In genomic region chr10:59131926-59132628, GRCm38 (mm10) we compare ENCODE assay signal across 8 mouse cellular contexts.
DNase-seq lines count a peak whose midpoint lies in the region; ATAC-seq and TF ChIP-seq lines count a peak whose summit lies in the region.
"Had no signal": no experiment of that assay in that cellular context is flagged by ENCODE, and none has a peak within 500 bp of the region (broad histone marks: within the 10 kb centered on the region; RNA-seq: fewer than 3 reads in every experiment).

No protein-coding gene starts in this region.

- ATAC-seq in hindbrain, embryonic 11.5 days (ENCODE audit: low FRiP score) = no peak
- no peak for ATAC-seq in hindbrain, postnatal 0 days
- no peak for ATAC-seq in embryonic facial prominence, embryonic 15.5 days (ENCODE audit: insufficient number of reproducible peaks, low FRiP score, low TSS enrichment, low read depth)
- peak; percentile 87 for ATAC-seq in lung, postnatal 0 days

- H3K27me3 ChIP-seq in hindbrain, embryonic 11.5 days (ENCODE audit: control insufficient read depth, insufficient read depth, low read length) = no peaks in the 10 kb centered on the region
- no peaks in the 10 kb centered on the region for H3K27me3 ChIP-seq in hindbrain, postnatal 0 days (ENCODE audit: insufficient read depth, low read length)
- no peaks in the 10 kb centered on the region for H3K27me3 ChIP-seq in embryonic facial prominence, embryonic 15.5 days
- no peaks in the 10 kb centered on the region for H3K27me3 ChIP-seq in lung, postnatal 0 days (replicated peaks; ENCODE audit: insufficient read depth, low read length)

- 84% methylated on average over 20 of the region's 20 CpGs for WGBS in hindbrain, embryonic 11.5 days
- 83% methylated on average over 20 of the region's 20 CpGs for WGBS in hindbrain, postnatal 0 days
- WGBS in embryonic facial prominence, embryonic 15.5 days = 43% methylated on average over 20 of the region's 20 CpGs
- 37% methylated on average over 20 of the region's 20 CpGs for WGBS in lung, postnatal 0 days

- no peak for TF ChIP-seq CTCF in hindbrain, postnatal 0 days (IDR thresholded peaks at IDR 0.05; ENCODE audit: low read depth)
- TF ChIP-seq CTCF in lung, postnatal 0 days (IDR thresholded peaks at IDR 0.05) = no peak; the same call in 1 of the 2 replicates

- H3K36me3 ChIP-seq in hindbrain, embryonic 11.5 days (ENCODE audit: control insufficient read depth, insufficient read depth, low read length) = no peaks in the 10 kb centered on the region
- H3K36me3 ChIP-seq in hindbrain, postnatal 0 days (ENCODE audit: insufficient read depth, low read length) = no peaks in the 10 kb centered on the region
- H3K36me3 ChIP-seq in embryonic facial prominence, embryonic 15.5 days = no peaks in the 10 kb centered on the region
- no peaks in the 10 kb centered on the region for H3K36me3 ChIP-seq in lung, postnatal 0 days (ENCODE audit: insufficient read depth, low read length)

- no peak overlapping the region for H3K9ac ChIP-seq in hindbrain, embryonic 11.5 days (ENCODE audit: low read depth, low read length)
- H3K9ac ChIP-seq in hindbrain, postnatal 0 days (replicated peaks; ENCODE audit: low read length) = no peak overlapping the region
- no peak overlapping the region for H3K9ac ChIP-seq in embryonic facial prominence, embryonic 15.5 days
- H3K9ac ChIP-seq in lung, postnatal 0 days (replicated peaks; ENCODE audit: low read depth) = no peak overlapping the region

- H3K4me1 ChIP-seq in hindbrain, embryonic 11.5 days (replicated peaks; ENCODE audit: control insufficient read depth, insufficient read depth, low read length) = no peaks in the 10 kb centered on the region
- no peaks in the 10 kb centered on the region for H3K4me1 ChIP-seq in hindbrain, postnatal 0 days (ENCODE audit: insufficient read depth, low read length)
- H3K4me1 ChIP-seq in embryonic facial prominence, embryonic 15.5 days = 0 out of 2 replicates have a peak, but pooled peaks cover 7% of the 10 kb centered on the region
- H3K4me1 ChIP-seq in lung, postnatal 0 days (ENCODE audit: insufficient read depth, low read depth, low read length) = peaks cover 6% of the 10 kb centered on the region

- no peaks in the 10 kb centered on the region for H3K9me3 ChIP-seq in hindbrain, embryonic 11.5 days (ENCODE audit: control insufficient read depth, low read length)
- H3K9me3 ChIP-seq in hindbrain, postnatal 0 days (ENCODE audit: low read length) = no peaks in the 10 kb centered on the region
- H3K9me3 ChIP-seq in embryonic facial prominence, embryonic 15.5 days (replicated peaks) = no peaks in the 10 kb centered on the region
- no peaks in the 10 kb centered on the region for H3K9me3 ChIP-seq in lung, postnatal 0 days (ENCODE audit: low read length)

- TF ChIP-seq EP300 in lung, postnatal 0 days (IDR thresholded peaks at IDR 0.05) = peak; percentile 73; the same call in 1 of the 2 replicates

- peak; percentile 1 for DNase-seq in hindbrain, embryonic 11.5 days (ENCODE audit: low spot score)
- no peak for DNase-seq in hindbrain, postnatal 0 days (ENCODE audit: low spot score)
- DNase-seq in lung, postnatal 0 days (ENCODE audit: low spot score) = peak; percentile 81
- peak; percentile 8 for DNase-seq in thymus, postnatal 0 days (ENCODE audit: low spot score)
- no peak for DNase-seq in frontal cortex, adult 2 months (ENCODE audit: extremely low spot score in 1 of 2, low spot score in 1 of 2)
- no peak for DNase-seq in cerebellum, adult 11-12 months
- DNase-seq: kidney, postnatal 14 days had no signal

- H3K27ac ChIP-seq in hindbrain, embryonic 11.5 days (ENCODE audit: low read depth, low read length) = no peak overlapping the region
- no peak overlapping the region for H3K27ac ChIP-seq in hindbrain, postnatal 0 days
- peak overlapping the region; percentile 51 for H3K27ac ChIP-seq in embryonic facial prominence, embryonic 15.5 days (replicated peaks)
- peak overlapping the region; percentile 35; the same call in 1 of the 2 replicates for H3K27ac ChIP-seq in lung, postnatal 0 days (ENCODE audit: low read length)

- no peak overlapping the region for H3K4me3 ChIP-seq in hindbrain, embryonic 11.5 days (ENCODE audit: low read depth, low read length)
- no peak overlapping the region for H3K4me3 ChIP-seq in hindbrain, postnatal 0 days (ENCODE audit: low read length)
- no peak overlapping the region for H3K4me3 ChIP-seq in embryonic facial prominence, embryonic 15.5 days (replicated peaks)
- H3K4me3 ChIP-seq in lung, postnatal 0 days (ENCODE audit: low read depth, low read length) = no peak overlapping the region

- H3K4me2 ChIP-seq in hindbrain, embryonic 11.5 days (replicated peaks; ENCODE audit: low read depth, low read length) = no peak overlapping the region
- no peak overlapping the region for H3K4me2 ChIP-seq in hindbrain, postnatal 0 days (ENCODE audit: low read depth, low read length)
- H3K4me2 ChIP-seq in embryonic facial prominence, embryonic 15.5 days (replicated peaks) = no peak overlapping the region
- no peak overlapping the region for H3K4me2 ChIP-seq in lung, postnatal 0 days (replicated peaks; ENCODE audit: low read depth, low read length)

Comparison
In these comparisons a context has a peak if more than half of its experiments do, and no peak if none do; other contexts are left out.
1. DNase-seq: peak in hindbrain, embryonic 11.5 days (single experiment), lung, postnatal 0 days (single experiment) and thymus, postnatal 0 days (single experiment); none in hindbrain, postnatal 0 days (single experiment), frontal cortex, adult 2 months (0 of 2) and cerebellum, adult 11-12 months (single experiment).
2. H3K27ac ChIP-seq: peak in embryonic facial prominence, embryonic 15.5 days (single experiment) and lung, postnatal 0 days (single experiment); none in hindbrain, embryonic 11.5 days (single experiment) and hindbrain, postnatal 0 days (single experiment).